Mouse (Mus musculus): ENCODE results near the gene Tsks.

- TF ChIP-seq CTCF (IDR thresholded peaks at IDR 0.05; ENCODE audit: low read depth): no peak
- no peak for TF ChIP-seq EP300 (IDR thresholded peaks at IDR 0.05; ENCODE audit: low read depth)
These were observed 47.8 kb upstream of the Tsks start for GRCm38 (mm10) chr7:44895206-44895592.

Measured in liver, embryonic 14.5 days (tissue).